Mouse (Mus musculus) spleen, postnatal 4 days (tissue): Measurements from ENCODE around the gene Bclaf3.
"Not testable (repeated sequence)": the region's sequence is repeated elsewhere in the genome, so short reads cannot be mapped to it uniquely, and the experiment has no call there.

ENCODE experiments used
- DNase-seq, 2 experiments: peaks; one replicate each; pipeline ENCODE4 v3.0.0; 2022; ENCODE audit warnings: low spot score in 2 of 2

Bclaf3 gene

GRCm38 (mm10) chrX:159526388-159526787, at the start of gene Bclaf3:
Gene Bclaf3, plus strand, starts transcription at chrX:159526688.
- no peak for DNase-seq

GRCm38 (mm10) chrX:159478243-159478940, 48.1 kb upstream of the Bclaf3 start:
- not testable (repeated sequence) for DNase-seq

- DNase-seq, result no peak
Measured at GRCm38 (mm10) chrX:159484247-159484646, 42.2 kb upstream of the Bclaf3 start.

- no peak for DNase-seq
Measured at GRCm38 (mm10) chrX:159503181-159503580, 23.3 kb upstream of the Bclaf3 start.

- no peak for DNase-seq
Measured at GRCm38 (mm10) chrX:159508331-159509036, 18.0 kb upstream of the Bclaf3 start.

- DNase-seq, result no peak
Measured at GRCm38 (mm10) chrX:159509042-159509441, 17.4 kb upstream of the Bclaf3 start.

GRCm38 (mm10) chrX:159509847-159510715, 16.4 kb upstream of the Bclaf3 start:
- DNase-seq, result no peak

- peak in 1 of 2 experiments; percentile 15 for DNase-seq
Measured at GRCm38 (mm10) chrX:159510716-159511051, 15.8 kb upstream of the Bclaf3 start.

GRCm38 (mm10) chrX:159515599-159515998, 10.9 kb upstream of the Bclaf3 start:
- DNase-seq, result no peak

- no peak for DNase-seq
Measured at GRCm38 (mm10) chrX:159521780-159522179, 4.7 kb upstream of the Bclaf3 start.

GRCm38 (mm10) chrX:159522651-159523050, 3.8 kb upstream of the Bclaf3 start:
- no peak for DNase-seq

GRCm38 (mm10) chrX:159532427-159532810, 5.9 kb downstream of the Bclaf3 start:
- peak; percentile 97 to 98 for DNase-seq

- DNase-seq, result peak in 1 of 2 experiments; percentile 25
Measured at GRCm38 (mm10) chrX:159532811-159533462, 6.4 kb downstream of the Bclaf3 start.

GRCm38 (mm10) chrX:159541936-159542335, 15.4 kb downstream of the Bclaf3 start:
- DNase-seq, result no peak

GRCm38 (mm10) chrX:159547093-159547492, 20.6 kb downstream of the Bclaf3 start:
- DNase-seq, result no peak

GRCm38 (mm10) chrX:159584738-159585137, 58.2 kb downstream of the Bclaf3 start:
- not testable (repeated sequence) for DNase-seq

GRCm38 (mm10) chrX:159591633-159592032, 65.1 kb downstream of the Bclaf3 start:
- DNase-seq, result no peak

GRCm38 (mm10) chrX:159597502-159597901, 71.0 kb downstream of the Bclaf3 start:
- DNase-seq, result no peak

- DNase-seq, result no peak
Measured at GRCm38 (mm10) chrX:159604832-159605231, 78.3 kb downstream of the Bclaf3 start.

- no peak for DNase-seq
Measured at GRCm38 (mm10) chrX:159606936-159607335, 80.4 kb downstream of the Bclaf3 start.

GRCm38 (mm10) chrX:159626208-159626906, 99.9 kb downstream of the Bclaf3 start:
- peak in 1 of 2 experiments; percentile 62 for DNase-seq
